Mouse (Mus musculus) kidney, postnatal 14 days (tissue): Measurements from ENCODE around the gene Dnmt3a.

Source experiments
- DNase-seq: peaks from one replicate; pipeline ENCODE4 v3.0.0; 2022; ENCODE audit warnings: mixed read lengths

The Dnmt3a gene

GRCm38 (mm10) chr12:3824906-3825713, 19.3 kb downstream of the Dnmt3a start:
- DNase-seq, result no peak

- no peak for DNase-seq
Measured at GRCm38 (mm10) chr12:3825714-3826080, 19.9 kb downstream of the Dnmt3a start.

- no peak for DNase-seq
Measured at GRCm38 (mm10) chr12:3827771-3828170, 22.0 kb downstream of the Dnmt3a start.

GRCm38 (mm10) chr12:3833059-3833760, 27.4 kb downstream of the Dnmt3a start:
- no peak for DNase-seq

- peak; percentile 83 for DNase-seq
Measured at GRCm38 (mm10) chr12:3833851-3834273, 28.1 kb downstream of the Dnmt3a start.

GRCm38 (mm10) chr12:3834373-3835314, 28.8 kb downstream of the Dnmt3a start:
- peak; percentile 52 for DNase-seq

GRCm38 (mm10) chr12:3835576-3835975, 29.8 kb downstream of the Dnmt3a start:
- no peak for DNase-seq

- no peak for DNase-seq
Measured at GRCm38 (mm10) chr12:3837081-3837832, 31.4 kb downstream of the Dnmt3a start.

- DNase-seq, result no peak
Measured at GRCm38 (mm10) chr12:3838009-3838408, 32.2 kb downstream of the Dnmt3a start.

GRCm38 (mm10) chr12:3839662-3840061, 33.9 kb downstream of the Dnmt3a start:
- DNase-seq, result no peak

- DNase-seq, result peak; percentile 71
Measured at GRCm38 (mm10) chr12:3841121-3841520, 35.3 kb downstream of the Dnmt3a start.

GRCm38 (mm10) chr12:3842843-3843242, 37.0 kb downstream of the Dnmt3a start:
- no peak for DNase-seq

GRCm38 (mm10) chr12:3843371-3843861, 37.6 kb downstream of the Dnmt3a start:
- no peak for DNase-seq

GRCm38 (mm10) chr12:3843918-3844317, 38.1 kb downstream of the Dnmt3a start:
- DNase-seq, result no peak

- no peak for DNase-seq
Measured at GRCm38 (mm10) chr12:3844335-3844734, 38.5 kb downstream of the Dnmt3a start.

- DNase-seq, result no peak
Measured at GRCm38 (mm10) chr12:3849481-3849880, 43.7 kb downstream of the Dnmt3a start.

- no peak for DNase-seq
Measured at GRCm38 (mm10) chr12:3850165-3850564, 44.4 kb downstream of the Dnmt3a start.

GRCm38 (mm10) chr12:3850731-3851130, 44.9 kb downstream of the Dnmt3a start:
- no peak for DNase-seq

- DNase-seq, result no peak
Measured at GRCm38 (mm10) chr12:3851179-3851578, 45.4 kb downstream of the Dnmt3a start.

GRCm38 (mm10) chr12:3852521-3852920, 46.7 kb downstream of the Dnmt3a start:
- no peak for DNase-seq

- no peak for DNase-seq
Measured at GRCm38 (mm10) chr12:3854419-3854818, 48.6 kb downstream of the Dnmt3a start.
